Comparison of ENCODE assay signal across 24 mouse cellular contexts in genomic region chr2:21258281-21258680, GRCm38 (mm10). TPM values are rescaled to one million over a fixed set of nuclear protein-coding genes. Genes with fewer than 3 reads are reported as not detected.
"Had no signal": no experiment of that assay in that cellular context is flagged by ENCODE, and none has a peak within 500 bp of the region (broad histone marks: within the 10 kb centered on the region; RNA-seq: fewer than 3 reads in every experiment).

No protein-coding gene starts in this region.

- H3K27ac ChIP-seq: gastrocnemius, adult 2 months; heart, adult 2 months; heart, embryonic 13.5 days; heart, embryonic 15.5 days; hindbrain, embryonic 13.5 days; hindbrain, embryonic 15.5 days; hindbrain, postnatal 0 days; layer of hippocampus, adult 2 months; limb, embryonic 13.5 days; limb, embryonic 15.5 days; liver, embryonic 13.5 days had no signal

- H3K9ac ChIP-seq: heart, embryonic 13.5 days; heart, embryonic 15.5 days; hindbrain, embryonic 13.5 days; hindbrain, embryonic 15.5 days; limb, embryonic 13.5 days; limb, embryonic 15.5 days; liver, embryonic 13.5 days; liver, embryonic 15.5 days had no signal

- H3K4me1 ChIP-seq: hindbrain, embryonic 13.5 days; hindbrain, embryonic 15.5 days; liver, embryonic 15.5 days had no signal

- H3K4me2 ChIP-seq: heart, embryonic 11.5 days; heart, embryonic 13.5 days; heart, embryonic 15.5 days; hindbrain, embryonic 13.5 days; hindbrain, embryonic 15.5 days; limb, embryonic 13.5 days; limb, embryonic 15.5 days; liver, embryonic 11.5 days; liver, embryonic 13.5 days; liver, embryonic 15.5 days had no signal

- H3K4me3 ChIP-seq: gastrocnemius, adult 2 months; heart, adult 2 months; heart, embryonic 13.5 days; heart, embryonic 15.5 days; hindbrain, embryonic 13.5 days; hindbrain, embryonic 15.5 days; layer of hippocampus, adult 2 months; limb, embryonic 13.5 days; limb, embryonic 15.5 days; liver, embryonic 13.5 days; liver, embryonic 15.5 days had no signal

- H3K27me3 ChIP-seq: heart, embryonic 13.5 days; heart, embryonic 15.5 days; hindbrain, embryonic 13.5 days; hindbrain, embryonic 15.5 days; limb, embryonic 13.5 days; limb, embryonic 15.5 days; liver, embryonic 13.5 days; liver, embryonic 15.5 days had no signal

- H3K9me3 ChIP-seq: heart, embryonic 13.5 days; heart, embryonic 15.5 days; hindbrain, embryonic 13.5 days; hindbrain, embryonic 15.5 days; limb, embryonic 13.5 days; limb, embryonic 15.5 days; liver, embryonic 13.5 days; liver, embryonic 15.5 days had no signal

- H3K36me3 ChIP-seq: heart, embryonic 13.5 days; heart, embryonic 15.5 days; hindbrain, embryonic 13.5 days; hindbrain, embryonic 15.5 days; limb, embryonic 13.5 days; limb, embryonic 15.5 days; liver, embryonic 13.5 days; liver, embryonic 15.5 days had no signal

- DNase-seq: gastrocnemius, adult 2 months; gastrocnemius, postnatal 10 days; gastrocnemius, postnatal 25 days; heart, adult 2 months; heart, postnatal 14 days; heart, postnatal 36 days; kidney, adult 11 months; kidney, postnatal 10 days; kidney, postnatal 25 days; kidney, postnatal 4 days; left cerebral cortex, postnatal 4 days; liver, embryonic 13.5 days had no signal

- ATAC-seq: hindbrain, postnatal 0 days had no signal

RNA-seq across cellular contexts. Expression of gene Enkur, which starts 53.1 kb away (rescaled TPM):
- polyA plus RNA-seq: limb, embryonic 11.5 days; liver, embryonic 13.5 days; liver, embryonic 15.5 days had no signal
